Mouse (Mus musculus): ENCODE measurements around the gene Slc26a11. TPM values are rescaled to one million over a fixed set of nuclear protein-coding genes. Genes with fewer than 3 reads are reported as not detected.

Gene Slc26a11
- polyA plus RNA-seq, 1 experiment: 28.3 TPM

- TF ChIP-seq POLR2A (IDR thresholded peaks at IDR 0.05; ENCODE audit: low read depth, low read length): no peak
- no peak for TF ChIP-seq CTCF (IDR thresholded peaks at IDR 0.05; ENCODE audit: extremely low read depth, insufficient read depth, insufficient read length, insufficient replicate concordance)
- Histone ChIP-seq H3K4me3 (ENCODE audit: extremely low read depth, insufficient read depth, insufficient read length) (no peak overlapping the region), H3K27me3 (ENCODE audit: control insufficient read depth, insufficient read depth, low read length) (no peaks in the 10 kb centered on the region), H3K4me1 (ENCODE audit: control insufficient read depth, insufficient read depth, insufficient read length) (peaks cover 27% of the 10 kb centered on the region), H3K36me3 (ENCODE audit: control insufficient read depth, insufficient read depth, low read length) (0 out of 2 replicates have a peak, but pooled peaks cover under 1% of the 10 kb centered on the region), H3K27ac (ENCODE audit: insufficient read depth, low read length) (no peak overlapping the region)
- WGBS: 82% methylated on average over 7 of the region's 7 CpGs
- no peak for DNase-seq (ENCODE audit: low read depth in 1 of 2, low spot score in 2 of 2)
These were observed 40.0 kb downstream of the Slc26a11 start for GRCm38 (mm10) chr11:119395394-119395793.

- no peak for TF ChIP-seq POLR2A (IDR thresholded peaks at IDR 0.05; ENCODE audit: low read depth, low read length)
- no peak for TF ChIP-seq CTCF (IDR thresholded peaks at IDR 0.05; ENCODE audit: extremely low read depth, insufficient read depth, insufficient read length, insufficient replicate concordance)
- 84% methylated on average over 13 of the region's 13 CpGs for WGBS
- no peak for DNase-seq (ENCODE audit: low read depth in 1 of 2, low spot score in 2 of 2)
- Histone ChIP-seq H3K4me1 (ENCODE audit: control insufficient read depth, insufficient read depth, insufficient read length) (peaks cover 27% of the 10 kb centered on the region), H3K4me3 (ENCODE audit: extremely low read depth, insufficient read depth, insufficient read length) (no peak overlapping the region), H3K27ac (ENCODE audit: insufficient read depth, low read length) (no peak overlapping the region), H3K27me3 (ENCODE audit: control insufficient read depth, insufficient read depth, low read length) (no peaks in the 10 kb centered on the region), H3K36me3 (ENCODE audit: control insufficient read depth, insufficient read depth, low read length) (0 out of 2 replicates have a peak, but pooled peaks cover 1% of the 10 kb centered on the region)
These were observed 40.6 kb downstream of the Slc26a11 start for GRCm38 (mm10) chr11:119395931-119396330.

GRCm38 (mm10) chr11:119396461-119396860 is 41.1 kb downstream of the Slc26a11 start:
- peaks cover 23% of the 10 kb centered on the region for H3K4me1 ChIP-seq (ENCODE audit: control insufficient read depth, insufficient read depth, insufficient read length)
- WGBS: 84% methylated on average over 7 of the region's 7 CpGs
- H3K4me3 ChIP-seq (ENCODE audit: extremely low read depth, insufficient read depth, insufficient read length): no peak overlapping the region
- DNase-seq (ENCODE audit: low read depth in 1 of 2, low spot score in 2 of 2): no peak
- TF ChIP-seq CTCF (IDR thresholded peaks at IDR 0.05; ENCODE audit: extremely low read depth, insufficient read depth, insufficient read length, insufficient replicate concordance): no peak
- TF ChIP-seq POLR2A (IDR thresholded peaks at IDR 0.05; ENCODE audit: low read depth, low read length): no peak
- 0 out of 2 replicates have a peak, but pooled peaks cover 1% of the 10 kb centered on the region for H3K36me3 ChIP-seq (ENCODE audit: control insufficient read depth, insufficient read depth, low read length)
- H3K27me3 ChIP-seq (ENCODE audit: control insufficient read depth, insufficient read depth, low read length): no peaks in the 10 kb centered on the region
- H3K27ac ChIP-seq (ENCODE audit: insufficient read depth, low read length): no peak overlapping the region

- Histone ChIP-seq H3K27me3 (ENCODE audit: control insufficient read depth, insufficient read depth, low read length) (no peaks in the 10 kb centered on the region), H3K27ac (ENCODE audit: insufficient read depth, low read length) (no peak overlapping the region), H3K36me3 (ENCODE audit: control insufficient read depth, insufficient read depth, low read length) (peaks cover 27% of the 10 kb centered on the region), H3K4me1 (ENCODE audit: control insufficient read depth, insufficient read depth, insufficient read length) (no peaks in the 10 kb centered on the region), H3K4me3 (ENCODE audit: extremely low read depth, insufficient read depth, insufficient read length) (no peak overlapping the region)
- no peak for DNase-seq (ENCODE audit: low read depth in 1 of 2, low spot score in 2 of 2)
- TF ChIP-seq POLR2A (IDR thresholded peaks at IDR 0.05; ENCODE audit: low read depth, low read length): no peak
- TF ChIP-seq CTCF (IDR thresholded peaks at IDR 0.05; ENCODE audit: extremely low read depth, insufficient read depth, insufficient read length, insufficient replicate concordance): no peak
- 83% methylated on average over 11 of the region's 11 CpGs for WGBS
These were observed 47.3 kb downstream of the Slc26a11 start for GRCm38 (mm10) chr11:119402501-119403160.

GRCm38 (mm10) chr11:119404627-119405026 is 49.3 kb downstream of the Slc26a11 start:
- 77% methylated on average over 5 of the region's 5 CpGs for WGBS
- H3K27me3 ChIP-seq (ENCODE audit: control insufficient read depth, insufficient read depth, low read length): no peaks in the 10 kb centered on the region
- no peaks in the 10 kb centered on the region for H3K4me1 ChIP-seq (ENCODE audit: control insufficient read depth, insufficient read depth, insufficient read length)
- peaks cover 38% of the 10 kb centered on the region for H3K36me3 ChIP-seq (ENCODE audit: control insufficient read depth, insufficient read depth, low read length)
- TF ChIP-seq CTCF (IDR thresholded peaks at IDR 0.05; ENCODE audit: extremely low read depth, insufficient read depth, insufficient read length, insufficient replicate concordance) (peak; percentile 77; the same call in 1 of the 2 replicates), POLR2A (IDR thresholded peaks at IDR 0.05; ENCODE audit: low read depth, low read length) (no peak)
- H3K4me3 ChIP-seq (ENCODE audit: extremely low read depth, insufficient read depth, insufficient read length): no peak overlapping the region
- peak in 1 of 2 experiments; percentile 37 for DNase-seq (ENCODE audit: low read depth in 1 of 2, low spot score in 2 of 2)
- H3K27ac ChIP-seq (ENCODE audit: insufficient read depth, low read length): no peak overlapping the region

- no peak for TF ChIP-seq POLR2A (IDR thresholded peaks at IDR 0.05; ENCODE audit: low read depth, low read length)
- TF ChIP-seq CTCF (IDR thresholded peaks at IDR 0.05; ENCODE audit: extremely low read depth, insufficient read depth, insufficient read length, insufficient replicate concordance): no peak
- Histone ChIP-seq H3K27ac (ENCODE audit: insufficient read depth, low read length) (no peak overlapping the region), H3K36me3 (ENCODE audit: control insufficient read depth, insufficient read depth, low read length) (peaks cover 56% of the 10 kb centered on the region), H3K27me3 (ENCODE audit: control insufficient read depth, insufficient read depth, low read length) (no peaks in the 10 kb centered on the region), H3K4me1 (ENCODE audit: control insufficient read depth, insufficient read depth, insufficient read length) (no peaks in the 10 kb centered on the region), H3K4me3 (ENCODE audit: extremely low read depth, insufficient read depth, insufficient read length) (no peak overlapping the region)
- DNase-seq (ENCODE audit: low read depth in 1 of 2, low spot score in 2 of 2): no peak
- WGBS: 95% methylated on average over 6 of the region's 6 CpGs
These were observed 52.0 kb downstream of the Slc26a11 start for GRCm38 (mm10) chr11:119407381-119407780.

- no peak for DNase-seq (ENCODE audit: low read depth in 1 of 2, low spot score in 2 of 2)
- TF ChIP-seq CTCF (IDR thresholded peaks at IDR 0.05; ENCODE audit: extremely low read depth, insufficient read depth, insufficient read length, insufficient replicate concordance): no peak
- TF ChIP-seq POLR2A (IDR thresholded peaks at IDR 0.05; ENCODE audit: low read depth, low read length): no peak
These were observed 52.6 kb downstream of the Slc26a11 start for GRCm38 (mm10) chr11:119407977-119408376.

More at GRCm38 (mm10) chr11:119407977-119408376, 52.6 kb downstream of the Slc26a11 start:
- Histone ChIP-seq H3K27me3 (ENCODE audit: control insufficient read depth, insufficient read depth, low read length) (no peaks in the 10 kb centered on the region), H3K4me3 (ENCODE audit: extremely low read depth, insufficient read depth, insufficient read length) (no peak overlapping the region), H3K36me3 (ENCODE audit: control insufficient read depth, insufficient read depth, low read length) (peaks cover 53% of the 10 kb centered on the region), H3K27ac (ENCODE audit: insufficient read depth, low read length) (no peak overlapping the region), H3K4me1 (ENCODE audit: control insufficient read depth, insufficient read depth, insufficient read length) (no peaks in the 10 kb centered on the region)
- 66% methylated on average over 5 of the region's 5 CpGs for WGBS

All from spleen, adult 2 months (tissue).